Mouse (Mus musculus) liver, postnatal 0 days (tissue): ENCODE results near the gene AI182371. TPM values are rescaled to one million over a fixed set of nuclear protein-coding genes. Genes with fewer than 3 reads are reported as not detected.
A peak's percentile ranks its signal among the peaks of the same experiment; 100 is the strongest.

Source experiments
- ATAC-seq: fragments of 200-750 bp; cut with Nextera tagmentation; 2 replicates; pipeline ENCODE4 v1.8.0; 2017; ENCODE audit warnings: mild to moderate bottlenecking, moderate library complexity
- DNase-seq: peaks from one replicate; pipeline ENCODE4 v3.0.0-alpha.2; 2016
- H3K27ac ChIP-seq: fragments of 300-500 bp; sonication (generic); 2 replicates; pipeline ENCODE4 v1.5.1; 2014; ENCODE audit warnings: antibody characterized with exemption, moderate library complexity, mild to moderate bottlenecking, low read depth
- H3K27me3 ChIP-seq: fragments of 300-500 bp; sonication (generic); 2 replicates; pipeline ENCODE4 v1.6.1; 2014; ENCODE audit warnings: low read length, control low read depth, mixed read lengths; ENCODE audit not compliant: insufficient read depth
- H3K36me3 ChIP-seq: fragments of 300-500 bp; sonication (generic); replicated peaks from 2 replicates; pipeline ENCODE4 v1.6.1; 2014; ENCODE audit warnings: mild to moderate bottlenecking, control low read depth, low read length, moderate library complexity, mixed read lengths; ENCODE audit not compliant: insufficient read depth
- H3K4me1 ChIP-seq: fragments of 300-500 bp; sonication (generic); 2 replicates; pipeline ENCODE4 v1.6.1; 2014; ENCODE audit warnings: antibody characterized with exemption, mild to moderate bottlenecking, control low read depth; ENCODE audit not compliant: insufficient read depth
- H3K4me2 ChIP-seq: fragments of 300-500 bp; sonication (generic); 2 replicates; pipeline ENCODE4 v1.6.1; 2014; ENCODE audit warnings: low read depth, mild to moderate bottlenecking, low read length, moderate library complexity, mixed read lengths
- H3K4me3 ChIP-seq: fragments of 300-500 bp; sonication (generic); 2 replicates; pipeline ENCODE4 v1.5.1; 2014; ENCODE audit warnings: low read depth, low read length
- H3K9ac ChIP-seq: fragments of 300-500 bp; sonication (generic); replicated peaks from 2 replicates; pipeline ENCODE4 v1.6.1; 2014; ENCODE audit warnings: mild to moderate bottlenecking, moderate library complexity
- H3K9me3 ChIP-seq: fragments of 300-500 bp; sonication (generic); 2 replicates; pipeline ENCODE4 v1.6.1; 2016; ENCODE audit warnings: mild to moderate bottlenecking, control low read depth, low read length, mixed read lengths
- CTCF ChIP-seq: sonication (generic); IDR thresholded peaks from 2 replicates; pipeline ENCODE4 v1.5.1; 2016; ENCODE audit warnings: antibody characterized with exemption, low read depth
- EP300 ChIP-seq: IDR thresholded peaks from 2 replicates; pipeline ENCODE4 v1.6.1; 2016; ENCODE audit warnings: antibody characterized with exemption, low read depth, mild to moderate bottlenecking
- WGBS: fragments of 180-500 bp; shearing (Covaris S2); extraction: QIAGEN DNeasy Blood & Tissue Kit; methylation state at CpG from one replicate; pipeline ENCODE4 v1.1.7; 2014; ENCODE audit not compliant: insufficient replicate concordance; 5-methylcytosine and 5-hydroxymethylcytosine counted together
- polyA plus RNA-seq: library from polyadenylated mRNA; unstranded; fragments of >200 nt; fragmentation: Nextera tagmentation; extraction: Ambion mirVana; gene quantifications from 2 replicates; pipeline ENCODE4 v1.2.1, GENCODE M21; 2015

The AI182371 gene
- polyA plus RNA-seq, 1 experiment from 2014 or later, result 90.6 TPM

- Histone ChIP-seq H3K36me3 (no peaks in the 10 kb centered on the region), H3K4me2 (no peak overlapping the region), H3K4me1 (peaks cover 5% of the 10 kb centered on the region; the same call in 1 of the 2 replicates), H3K27ac (no peak overlapping the region), H3K4me3 (no peak overlapping the region), H3K27me3 (no peaks in the 10 kb centered on the region), H3K9ac (no peak overlapping the region), H3K9me3 (no peaks in the 10 kb centered on the region)
- ATAC-seq (no peak), DNase-seq (no peak)
- no peak for TF ChIP-seq CTCF
- 82% methylated on average over 13 of the region's 13 CpGs for WGBS
These were observed 34.7 kb downstream of the AI182371 start for GRCm38 (mm10) chr2:35066525-35067082.

- DNase-seq, result no peak
- WGBS, result 69% methylated on average over 6 of the region's 6 CpGs
- TF ChIP-seq EP300, result no peak
- no peak for TF ChIP-seq CTCF
- Histone ChIP-seq H3K4me2 (peak overlapping the region; percentile 38), H3K36me3 (no peaks in the 10 kb centered on the region), H3K27me3 (no peaks in the 10 kb centered on the region), H3K9ac (no peak overlapping the region), H3K9me3 (no peaks in the 10 kb centered on the region), H3K27ac (peak overlapping the region; percentile 87), H3K4me3 (no peak overlapping the region), H3K4me1 (peaks cover 5% of the 10 kb centered on the region; the same call in 1 of the 2 replicates)
- peak; percentile 89 for ATAC-seq
These were observed 37.9 kb downstream of the AI182371 start for GRCm38 (mm10) chr2:35063333-35064030.

- WGBS, result 61% methylated on average over 5 of the region's 5 CpGs
- Histone ChIP-seq H3K4me3 (peak within 1 kb of the TSS; percentile 34), H3K4me2 (peak within 1 kb of the TSS; percentile 59), H3K9me3 (no peaks in the 10 kb centered on the region), H3K9ac (peak within 1 kb of the TSS; percentile 48), H3K27ac (peak within 1 kb of the TSS; percentile 76), H3K4me1 (peaks cover 5% of the 10 kb centered on the region; the same call in 1 of the 2 replicates), H3K27me3 (no peaks in the 10 kb centered on the region), H3K36me3 (no peaks in the 10 kb centered on the region)
- no peak for TF ChIP-seq CTCF
- TF ChIP-seq EP300, result no peak
- DNase-seq, result no peak
- ATAC-seq, result no peak
These were observed 40.0 kb downstream of the AI182371 start, which contains the start of gene Hc for GRCm38 (mm10) chr2:35061338-35061737. Gene Hc, minus strand, starts transcription at chr2:35061438.

GRCm38 (mm10) chr2:35060897-35061296 lies 40.4 kb downstream of the AI182371 start:
- Histone ChIP-seq H3K4me2 (peak overlapping the region; percentile 58), H3K9me3 (no peaks in the 10 kb centered on the region), H3K4me3 (peak overlapping the region; percentile 34), H3K9ac (peak overlapping the region; percentile 3), H3K4me1 (peaks cover 5% of the 10 kb centered on the region; the same call in 1 of the 2 replicates), H3K27ac (peak overlapping the region; percentile 76), H3K36me3 (no peaks in the 10 kb centered on the region), H3K27me3 (no peaks in the 10 kb centered on the region)
- ATAC-seq (no peak), DNase-seq (no peak)
- WGBS, result 34% methylated on average over 6 of the region's 6 CpGs
- no peak for TF ChIP-seq EP300
- no peak for TF ChIP-seq CTCF

- no peaks in the 10 kb centered on the region for H3K27me3 ChIP-seq
- no peaks in the 10 kb centered on the region for H3K36me3 ChIP-seq
- peak overlapping the region; percentile 59 for H3K4me2 ChIP-seq
- H3K4me3 ChIP-seq, result peak overlapping the region; percentile 15; the same call in 1 of the 2 replicates
- H3K27ac ChIP-seq, result peak overlapping the region; percentile 76
- peak; percentile 50 for ATAC-seq
- peaks cover 5% of the 10 kb centered on the region; the same call in 1 of the 2 replicates for H3K4me1 ChIP-seq
- H3K9ac ChIP-seq, result peak overlapping the region; percentile 48
- DNase-seq, result no peak
- TF ChIP-seq CTCF, result no peak
- no peak for TF ChIP-seq EP300
- H3K9me3 ChIP-seq, result no peaks in the 10 kb centered on the region
- WGBS, result 58% methylated on average over 5 of the region's 5 CpGs
These were observed 41.1 kb downstream of the AI182371 start for GRCm38 (mm10) chr2:35060256-35060655.

- TF ChIP-seq CTCF (no peak), EP300 (no peak; the same call in 1 of the 2 replicates)
- no peaks in the 10 kb centered on the region for H3K4me1 ChIP-seq
- peak overlapping the region; percentile 59; the same call in 1 of the 2 replicates for H3K27ac ChIP-seq
- H3K27me3 ChIP-seq, result no peaks in the 10 kb centered on the region
- peak overlapping the region; percentile 59 for H3K4me2 ChIP-seq
- H3K9ac ChIP-seq, result no peak overlapping the region
- DNase-seq (no peak), ATAC-seq (peak; percentile 77)
- no peaks in the 10 kb centered on the region for H3K36me3 ChIP-seq
- no peak overlapping the region for H3K4me3 ChIP-seq
- no peaks in the 10 kb centered on the region for H3K9me3 ChIP-seq
- WGBS, result 48% methylated on average over 2 of the region's 2 CpGs
These were observed 43.0 kb downstream of the AI182371 start for GRCm38 (mm10) chr2:35058325-35058724.
